Mouse (Mus musculus): ENCODE results near the gene Dnmt3l. TPM values are rescaled to one million over a fixed set of nuclear protein-coding genes. Genes with fewer than 3 reads are reported as not detected.
"Not testable (repeated sequence)": the region's sequence is repeated elsewhere in the genome, so short reads cannot be mapped to it uniquely, and the experiment has no call there.

The Dnmt3l gene
- polyA plus RNA-seq, 1 experiment from 2014 or later: 0.31 TPM

DNA sequence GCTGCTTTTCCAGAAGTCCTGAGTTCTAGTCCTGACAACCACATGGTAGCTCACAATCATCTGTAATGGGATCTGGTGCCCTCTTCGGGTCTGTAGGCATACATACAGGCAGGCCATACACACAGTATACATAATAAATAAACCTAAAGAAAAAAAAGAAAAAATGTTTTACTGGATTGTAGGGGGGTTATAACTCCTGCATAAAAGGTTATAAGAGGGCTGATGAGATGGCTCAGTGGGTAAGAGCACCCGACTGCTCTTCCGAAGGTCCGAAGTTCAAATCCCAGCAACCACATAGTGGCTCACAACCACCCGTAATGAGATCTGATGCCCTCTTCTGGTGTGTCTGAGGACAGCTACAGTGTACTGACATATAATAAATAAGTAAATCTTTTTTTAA, 30.6 kb upstream of the Dnmt3l start:
- not testable (repeated sequence) for H3K36me3 ChIP-seq; H3K27me3 ChIP-seq (replicated peaks); ATAC-seq; H3K9ac ChIP-seq; H3K4me3 ChIP-seq (replicated peaks); H3K9me3 ChIP-seq; H3K27ac ChIP-seq
- Histone ChIP-seq H3K4me1 (replicated peaks) (peaks cover 28% of the 10 kb centered on the region), H3K4me2 (replicated peaks) (peak overlapping the region; percentile 87; the same call in 1 of the 2 replicates)
- 91% methylated on average over 5 of the region's 5 CpGs for WGBS

DNA sequence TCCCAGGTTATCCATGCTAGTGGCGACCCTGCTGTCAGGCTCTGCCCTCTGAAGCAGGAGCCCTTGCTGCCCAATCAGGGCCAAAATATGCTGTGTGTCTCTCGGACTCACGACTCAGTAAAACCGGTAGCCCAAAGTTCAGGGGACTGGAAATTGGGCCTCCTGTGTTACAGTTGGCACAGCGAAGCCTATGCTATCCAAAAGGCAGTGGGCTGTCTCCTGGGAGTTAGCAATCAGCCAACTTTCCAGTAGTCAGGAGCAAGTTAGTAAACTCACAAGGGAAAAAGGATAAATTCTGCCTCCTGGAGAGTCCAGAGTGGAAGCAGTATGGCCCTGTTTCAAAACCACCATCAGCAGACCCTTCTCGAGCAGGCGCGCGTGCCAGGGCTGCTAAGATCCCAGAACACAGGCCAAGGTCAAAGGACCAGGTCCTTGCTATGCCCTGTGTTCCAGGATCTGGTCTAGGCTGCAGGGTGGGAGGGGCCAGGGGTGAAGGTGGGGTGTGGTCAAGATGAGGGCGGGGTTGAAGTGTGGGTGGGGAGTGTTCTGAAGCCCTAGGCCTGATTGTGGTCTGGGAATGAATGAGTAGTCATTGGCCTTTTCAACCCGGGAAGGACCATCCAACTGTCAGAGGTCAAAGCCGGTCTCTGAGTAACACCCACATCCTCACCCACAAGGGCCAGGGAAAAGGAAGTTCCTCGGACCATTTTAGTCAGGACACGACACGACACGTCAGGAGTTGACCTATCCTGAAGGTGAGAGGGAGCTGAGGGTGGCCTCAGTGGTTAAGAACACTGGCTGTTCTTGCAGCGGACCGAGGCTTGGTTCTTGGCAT, 28.9 kb upstream of the Dnmt3l start:
- Histone ChIP-seq H3K27ac (no peak overlapping the region), H3K4me1 (replicated peaks) (peaks cover 11% of the 10 kb centered on the region), H3K4me3 (replicated peaks) (no peak overlapping the region), H3K27me3 (replicated peaks) (no peaks in the 10 kb centered on the region), H3K9me3 (no peaks in the 10 kb centered on the region), H3K4me2 (replicated peaks) (no peak overlapping the region), H3K9ac (no peak overlapping the region), H3K36me3 (no peaks in the 10 kb centered on the region)
- no peak for ATAC-seq
- 90% methylated on average over 18 of the region's 18 CpGs for WGBS

DNA sequence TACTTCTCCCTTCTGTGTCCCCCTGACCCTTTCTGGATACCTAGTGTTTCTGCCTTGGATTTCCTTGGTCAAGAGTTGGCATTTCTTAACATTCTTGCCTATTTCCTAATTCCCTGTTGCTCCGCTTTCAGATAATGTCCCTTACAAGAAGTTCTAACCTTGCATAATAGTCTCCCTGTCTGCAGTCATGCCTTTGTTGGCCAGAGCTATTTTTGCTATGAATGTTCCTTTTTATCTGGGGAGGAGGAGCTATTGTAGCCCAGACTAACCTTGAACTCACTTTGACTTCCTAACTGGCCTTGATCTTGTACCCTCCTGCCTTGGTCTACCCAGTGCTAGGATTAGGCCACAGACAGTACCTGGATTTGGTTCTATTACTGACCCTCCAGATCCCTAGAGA, 26.3 kb upstream of the Dnmt3l start:
- no peaks in the 10 kb centered on the region; the same call in 1 of the 2 replicates for H3K27me3 ChIP-seq (replicated peaks)
- WGBS: 85% methylated on average over 1 of the region's 1 CpGs
- no peaks in the 10 kb centered on the region for H3K36me3 ChIP-seq
- no peak overlapping the region for H3K4me3 ChIP-seq (replicated peaks)
- H3K9ac ChIP-seq: no peak overlapping the region
- H3K9me3 ChIP-seq: no peaks in the 10 kb centered on the region
- H3K4me1 ChIP-seq (replicated peaks): no peaks in the 10 kb centered on the region
- no peak for ATAC-seq
- H3K4me2 ChIP-seq (replicated peaks): no peak overlapping the region
- H3K27ac ChIP-seq: no peak overlapping the region

DNA sequence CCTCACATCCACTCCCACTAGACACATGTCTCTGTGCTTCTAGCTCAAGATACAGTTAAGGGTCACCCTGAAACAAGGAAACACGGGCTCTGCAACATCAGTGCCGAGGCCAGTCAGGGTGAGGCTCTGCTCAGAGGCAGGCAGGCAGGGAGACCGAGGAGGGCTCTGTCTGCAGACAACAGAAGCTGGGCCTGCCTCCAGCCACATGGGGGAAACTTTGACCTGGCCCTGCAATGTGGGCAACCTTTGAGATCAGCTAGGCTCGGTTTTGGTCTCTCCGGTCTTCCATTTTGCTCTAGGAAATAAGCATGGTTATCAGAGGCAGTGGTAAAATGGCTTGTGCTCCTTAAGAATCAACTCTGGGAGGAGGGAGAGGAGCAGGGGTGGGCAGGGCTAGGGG, 25.4 kb upstream of the Dnmt3l start:
- Histone ChIP-seq H3K9ac (no peak overlapping the region), H3K27me3 (replicated peaks) (no peaks in the 10 kb centered on the region; the same call in 1 of the 2 replicates), H3K36me3 (no peaks in the 10 kb centered on the region), H3K4me3 (replicated peaks) (no peak overlapping the region), H3K4me2 (replicated peaks) (no peak overlapping the region), H3K27ac (no peak overlapping the region), H3K9me3 (no peaks in the 10 kb centered on the region), H3K4me1 (replicated peaks) (no peaks in the 10 kb centered on the region)
- 46% methylated on average over 5 of the region's 5 CpGs for WGBS
- ATAC-seq: no peak

DNA sequence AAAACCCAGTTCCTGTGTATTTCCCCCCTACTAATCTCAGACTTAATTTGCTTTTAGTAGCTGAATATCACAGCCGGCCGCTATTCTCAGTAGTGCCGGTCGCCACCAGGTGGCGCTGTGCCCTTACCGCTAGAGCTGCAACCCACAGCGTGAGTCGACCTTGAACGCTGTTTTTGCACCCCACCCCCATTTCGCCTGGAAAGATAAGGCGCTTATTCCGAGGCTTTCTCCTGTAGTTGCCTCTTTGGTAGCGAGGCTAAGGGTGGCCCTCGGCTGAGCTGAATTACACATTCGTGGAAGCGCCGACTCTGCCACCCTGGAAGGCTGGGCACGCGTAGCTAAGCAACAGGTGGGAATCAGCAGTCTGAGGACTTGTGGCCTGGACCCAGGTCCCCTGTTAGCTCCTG, 22.9 kb upstream of the Dnmt3l start:
- Histone ChIP-seq H3K4me2 (replicated peaks) (peak overlapping the region; percentile 69), H3K36me3 (no peaks in the 10 kb centered on the region), H3K27me3 (replicated peaks) (no peaks in the 10 kb centered on the region; the same call in 1 of the 2 replicates), H3K4me1 (replicated peaks) (no peaks in the 10 kb centered on the region), H3K4me3 (replicated peaks) (peak overlapping the region; percentile 19), H3K27ac (no peak overlapping the region), H3K9ac (no peak overlapping the region), H3K9me3 (no peaks in the 10 kb centered on the region)
- ATAC-seq: peak; percentile 86
- 17% methylated on average over 19 of the region's 19 CpGs for WGBS

DNA sequence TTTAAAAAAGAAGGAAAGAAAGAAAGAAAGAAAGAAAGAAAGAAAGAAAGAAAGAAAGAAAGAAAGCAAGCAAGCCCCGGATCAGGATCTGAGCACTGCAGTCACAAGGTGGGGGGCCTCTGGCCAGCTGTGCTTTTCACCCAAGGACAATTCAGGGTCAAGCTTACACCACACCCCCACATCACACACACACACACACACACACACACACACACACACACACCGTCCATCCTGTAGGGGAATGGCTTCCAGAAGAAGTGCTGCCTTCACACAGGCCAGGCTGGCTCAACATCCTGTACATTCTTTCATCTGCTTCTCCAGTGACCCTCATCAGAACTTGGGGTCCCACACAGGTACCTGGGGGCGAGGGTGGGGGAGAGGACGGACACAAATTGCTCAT, 22.5 kb upstream of the Dnmt3l start:
- H3K36me3 ChIP-seq: no peaks in the 10 kb centered on the region
- H3K4me1 ChIP-seq (replicated peaks): no peaks in the 10 kb centered on the region
- WGBS: 92% methylated on average over 4 of the region's 4 CpGs
- no peak overlapping the region for H3K9ac ChIP-seq
- no peak overlapping the region for H3K4me3 ChIP-seq (replicated peaks)
- H3K27me3 ChIP-seq (replicated peaks): no peaks in the 10 kb centered on the region; the same call in 1 of the 2 replicates
- H3K27ac ChIP-seq: no peak overlapping the region
- peak; percentile 58 for ATAC-seq
- H3K4me2 ChIP-seq (replicated peaks): no peak overlapping the region
- H3K9me3 ChIP-seq: no peaks in the 10 kb centered on the region

DNA sequence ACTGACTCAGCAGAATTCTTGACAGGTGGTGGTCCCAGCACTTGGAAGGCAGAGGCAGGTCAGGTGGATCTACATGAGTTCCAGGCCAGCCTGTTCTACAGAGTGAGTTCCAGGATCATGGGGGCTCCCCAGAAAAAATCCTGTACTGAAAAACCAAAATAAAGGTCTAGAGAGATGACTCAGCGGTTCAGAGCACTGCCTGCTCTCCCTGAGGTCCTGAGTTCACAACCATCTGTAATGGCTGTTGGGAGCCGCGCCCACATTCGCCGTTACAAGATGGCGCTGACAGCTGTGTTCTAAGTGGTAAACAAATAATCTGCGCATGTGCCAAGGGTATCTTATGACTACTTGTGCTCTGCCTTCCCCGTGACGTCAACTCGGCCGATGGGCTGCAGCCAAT, 21.8 kb upstream of the Dnmt3l start:
- H3K36me3 ChIP-seq; H3K4me3 ChIP-seq (replicated peaks); ATAC-seq; H3K4me1 ChIP-seq (replicated peaks); H3K27me3 ChIP-seq (replicated peaks); H3K4me2 ChIP-seq (replicated peaks); H3K9ac ChIP-seq; H3K9me3 ChIP-seq; H3K27ac ChIP-seq: not testable (repeated sequence)
- WGBS: 94% methylated on average over 6 of the region's 11 CpGs

DNA sequence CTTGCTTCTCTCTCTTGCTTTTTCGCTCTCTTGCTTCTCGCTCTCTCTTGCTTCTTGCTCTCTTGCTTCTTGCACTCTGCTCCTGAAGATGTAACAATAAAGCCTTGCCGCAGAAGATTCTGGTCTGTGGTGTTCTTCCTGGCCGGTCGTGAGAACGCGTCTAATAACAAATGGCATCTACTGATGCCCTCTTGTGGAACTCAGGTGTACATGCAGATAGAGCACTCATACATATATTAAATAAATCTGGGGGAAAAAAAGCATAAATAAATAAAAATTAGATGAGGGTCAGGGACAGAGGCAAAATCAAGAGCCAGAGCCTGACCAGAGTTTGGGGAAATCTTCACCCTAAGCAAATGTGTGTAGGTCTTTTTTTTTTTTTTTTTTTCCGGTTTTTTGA, 16.3 kb upstream of the Dnmt3l start:
- H3K36me3 ChIP-seq; H3K9ac ChIP-seq; ATAC-seq; H3K27ac ChIP-seq; H3K27me3 ChIP-seq (replicated peaks); H3K4me3 ChIP-seq (replicated peaks); H3K4me2 ChIP-seq (replicated peaks); H3K4me1 ChIP-seq (replicated peaks); H3K9me3 ChIP-seq: not testable (repeated sequence)
- 70% methylated on average over 6 of the region's 8 CpGs for WGBS

DNA sequence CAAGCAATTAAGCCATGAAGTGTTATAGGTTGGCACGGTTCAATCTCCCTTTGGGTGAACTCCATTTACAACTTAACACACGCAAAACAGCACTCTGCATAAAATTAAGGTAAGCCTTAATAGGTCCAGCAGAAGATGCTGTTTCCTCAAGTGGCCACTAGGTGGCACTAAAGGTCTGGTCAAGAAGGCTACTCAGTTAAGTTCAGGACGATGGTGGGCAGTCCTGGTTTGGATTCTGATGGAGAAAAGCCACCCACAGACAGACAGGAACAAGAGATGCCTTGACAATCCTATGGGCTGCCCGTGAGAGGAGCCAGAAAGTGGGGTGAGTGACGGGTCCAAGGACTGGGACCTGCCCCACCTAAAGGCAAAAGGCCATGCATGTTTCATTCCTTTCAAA, 13.6 kb upstream of the Dnmt3l start:
- 5% methylated on average over 5 of the region's 5 CpGs for WGBS
- Histone ChIP-seq H3K4me2 (replicated peaks) (no peak overlapping the region), H3K27me3 (replicated peaks) (no peaks in the 10 kb centered on the region), H3K9ac (no peak overlapping the region), H3K27ac (no peak overlapping the region), H3K4me3 (replicated peaks) (no peak overlapping the region), H3K4me1 (replicated peaks) (no peaks in the 10 kb centered on the region), H3K36me3 (no peaks in the 10 kb centered on the region), H3K9me3 (no peaks in the 10 kb centered on the region)
- ATAC-seq: peak; percentile 80

DNA sequence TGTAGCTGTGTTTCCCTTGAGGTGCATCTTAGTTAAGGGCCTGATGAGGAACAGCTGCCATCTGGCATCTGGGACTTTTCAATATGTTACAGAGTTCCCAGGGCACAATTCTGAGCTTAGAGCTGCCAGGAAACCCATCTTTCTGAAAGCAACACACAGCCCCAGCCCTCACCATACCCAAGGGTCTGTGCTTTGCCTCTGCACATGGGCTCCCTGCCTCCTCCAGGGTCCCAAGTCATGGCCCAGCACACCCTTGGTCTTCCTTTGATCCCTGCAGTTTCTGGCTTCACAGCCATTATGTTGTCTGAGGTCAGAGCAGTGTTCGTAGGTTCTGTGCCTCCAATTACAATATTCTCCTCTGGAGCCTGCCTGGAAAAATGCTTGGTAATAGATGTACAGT, 12.7 kb upstream of the Dnmt3l start:
- no peak for ATAC-seq
- Histone ChIP-seq H3K4me3 (replicated peaks) (no peak overlapping the region), H3K9me3 (no peaks in the 10 kb centered on the region), H3K27ac (no peak overlapping the region), H3K27me3 (replicated peaks) (no peaks in the 10 kb centered on the region), H3K36me3 (no peaks in the 10 kb centered on the region), H3K9ac (no peak overlapping the region), H3K4me2 (replicated peaks) (no peak overlapping the region), H3K4me1 (replicated peaks) (no peaks in the 10 kb centered on the region)
- 96% methylated on average over 1 of the region's 1 CpGs for WGBS

DNA sequence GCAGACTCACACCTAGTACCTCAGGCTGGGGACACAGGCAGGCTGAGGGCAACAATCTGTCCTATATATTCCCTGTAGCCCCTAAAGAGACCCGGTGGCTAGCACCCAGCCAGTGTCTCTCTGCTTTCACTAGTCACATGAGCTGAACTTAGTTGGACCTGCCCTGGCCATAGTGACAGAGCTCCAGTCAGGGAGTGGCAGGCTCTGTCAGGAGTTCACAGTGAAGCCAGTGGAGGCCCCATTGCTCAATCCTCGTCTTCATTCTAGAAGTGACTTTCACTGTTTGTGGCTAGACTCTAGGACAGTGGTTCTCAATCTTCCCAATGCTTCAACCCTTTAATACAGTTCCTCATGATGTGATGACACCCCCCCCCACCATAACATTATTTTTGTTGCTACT, 9.8 kb upstream of the Dnmt3l start:
- WGBS: 70% methylated on average over 2 of the region's 2 CpGs
- Histone ChIP-seq H3K4me2 (replicated peaks) (no peak overlapping the region), H3K9ac (no peak overlapping the region), H3K36me3 (no peaks in the 10 kb centered on the region), H3K27ac (0 out of 2 replicates have a peak overlapping the region, but pooled peaks have one; percentile 3), H3K27me3 (replicated peaks) (no peaks in the 10 kb centered on the region), H3K4me3 (replicated peaks) (no peak overlapping the region), H3K9me3 (no peaks in the 10 kb centered on the region), H3K4me1 (replicated peaks) (no peaks in the 10 kb centered on the region)
- peak; percentile 57 for ATAC-seq

DNA sequence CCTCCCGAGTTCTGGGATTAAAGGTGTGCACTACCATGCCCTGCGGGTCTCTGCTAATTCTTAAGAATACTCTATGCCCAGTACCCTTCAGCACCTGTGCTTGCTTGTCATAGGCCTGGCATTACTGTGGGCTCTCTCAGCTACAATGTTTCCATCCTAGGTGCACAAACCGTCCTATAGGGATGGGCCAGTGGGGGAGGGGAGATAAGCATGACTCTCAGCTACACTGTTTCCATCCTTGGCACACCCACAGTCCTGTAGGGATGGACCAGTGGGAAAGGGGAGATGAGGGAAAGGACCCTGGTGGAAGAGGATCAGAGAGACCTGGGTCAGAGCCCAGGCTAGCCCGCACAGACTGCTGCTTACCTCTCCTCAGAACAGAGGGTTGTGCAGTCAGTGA, 4.6 kb upstream of the Dnmt3l start:
- no peaks in the 10 kb centered on the region for H3K27me3 ChIP-seq (replicated peaks)
- no peaks in the 10 kb centered on the region for H3K36me3 ChIP-seq
- WGBS: 80% methylated on average over 4 of the region's 4 CpGs
- H3K27ac ChIP-seq: no peak overlapping the region
- no peak overlapping the region for H3K4me3 ChIP-seq (replicated peaks)
- ATAC-seq: no peak
- H3K9me3 ChIP-seq: no peaks in the 10 kb centered on the region
- no peak overlapping the region for H3K9ac ChIP-seq
- no peak overlapping the region for H3K4me2 ChIP-seq (replicated peaks)
- H3K4me1 ChIP-seq (replicated peaks): no peaks in the 10 kb centered on the region

DNA sequence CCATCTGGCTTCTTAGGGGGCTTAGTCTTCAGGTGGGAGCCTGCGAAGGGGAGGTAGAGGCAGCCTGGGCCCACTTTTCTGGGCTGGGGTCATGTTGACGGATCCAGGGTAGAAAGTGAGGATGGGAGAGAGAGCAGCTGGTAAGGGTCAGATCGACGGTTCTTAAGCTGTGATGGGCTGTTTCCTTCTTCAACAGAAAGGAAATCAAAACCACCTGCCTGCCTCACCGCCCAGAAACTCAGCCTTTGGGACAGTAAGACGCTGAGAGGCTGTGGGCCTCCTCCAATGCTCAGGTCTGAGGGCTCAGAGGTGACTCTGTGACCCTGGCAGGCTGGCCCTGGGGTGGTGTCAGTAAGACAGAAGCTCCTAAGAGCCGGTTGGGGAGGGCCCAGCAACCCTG, 349 bp downstream of the Dnmt3l start:
- Histone ChIP-seq H3K27ac (no peak overlapping the region), H3K27me3 (replicated peaks) (0 out of 2 replicates have a peak, but pooled peaks cover 6% of the 10 kb centered on the region), H3K4me1 (replicated peaks) (peaks cover 10% of the 10 kb centered on the region), H3K4me3 (replicated peaks) (no peak overlapping the region), H3K9me3 (no peaks in the 10 kb centered on the region), H3K4me2 (replicated peaks) (no peak overlapping the region), H3K9ac (no peak overlapping the region), H3K36me3 (no peaks in the 10 kb centered on the region)
- WGBS: 75% methylated on average over 7 of the region's 7 CpGs
- ATAC-seq: no peak
